Mouse (Mus musculus): Measurements from ENCODE around the gene Gm49384. TPM values are rescaled to one million over a fixed set of nuclear protein-coding genes. Genes with fewer than 3 reads are reported as not detected.

Gene Gm49384
- polyA plus RNA-seq, 1 experiment = 14.2 TPM

- peaks cover 78% of the 10 kb centered on the region for H3K79me2 ChIP-seq (ENCODE audit: control insufficient read depth, insufficient read depth)
- no peak overlapping the region for H3ac ChIP-seq (ENCODE audit: control insufficient read depth, insufficient read length, low read depth)
- H3K36me3 ChIP-seq (ENCODE audit: control insufficient read depth, insufficient read depth) = peaks cover 56% of the 10 kb centered on the region
- H3K79me3 ChIP-seq (ENCODE audit: low read depth) = peaks cover 49% of the 10 kb centered on the region
- no peak for TF ChIP-seq CTCF (IDR thresholded peaks at IDR 0.05; ENCODE audit: control insufficient read depth, insufficient read depth, insufficient read length)
- TF ChIP-seq MYOD1 (IDR thresholded peaks at IDR 0.05; ENCODE audit: control insufficient read depth, insufficient read length, low read depth) = no peak
- TF ChIP-seq MYOG (IDR thresholded peaks at IDR 0.05; ENCODE audit: control insufficient read depth, extremely low read depth, insufficient read length) = no peak
- no peak for TF ChIP-seq MAX (IDR thresholded peaks at IDR 0.05)
- TF ChIP-seq FOSL1 (IDR thresholded peaks at IDR 0.05; ENCODE audit: insufficient read depth, low read length, poor library complexity, severe bottlenecking) = no peak
- TF ChIP-seq CEBPB (IDR thresholded peaks at IDR 0.05; ENCODE audit: low read depth) = no peak
- no peak for TF ChIP-seq USF1 (IDR thresholded peaks at IDR 0.05; ENCODE audit: low read depth)
- no peaks in the 10 kb centered on the region for H3K27me3 ChIP-seq (ENCODE audit: control insufficient read depth, insufficient read depth, insufficient read length)
- no peak overlapping the region for H3K4me3 ChIP-seq (ENCODE audit: insufficient read depth, poor library complexity, severe bottlenecking)
Observed at GRCm38 (mm10) chr12:69192637-69193036, 11.4 kb downstream of the Gm49384 start.

- no peak overlapping the region for H3ac ChIP-seq (ENCODE audit: control insufficient read depth, insufficient read length, low read depth)
- TF ChIP-seq USF1 (IDR thresholded peaks at IDR 0.05; ENCODE audit: low read depth) = no peak
- no peak for TF ChIP-seq MAX (IDR thresholded peaks at IDR 0.05)
- TF ChIP-seq FOSL1 (IDR thresholded peaks at IDR 0.05; ENCODE audit: insufficient read depth, low read length, poor library complexity, severe bottlenecking) = no peak
- no peak for TF ChIP-seq CTCF (IDR thresholded peaks at IDR 0.05; ENCODE audit: control insufficient read depth, insufficient read depth, insufficient read length)
- TF ChIP-seq MYOD1 (IDR thresholded peaks at IDR 0.05; ENCODE audit: control insufficient read depth, insufficient read length, low read depth) = no peak
- TF ChIP-seq MYOG (IDR thresholded peaks at IDR 0.05; ENCODE audit: control insufficient read depth, extremely low read depth, insufficient read length) = no peak
- no peak for TF ChIP-seq CEBPB (IDR thresholded peaks at IDR 0.05; ENCODE audit: low read depth)
- H3K27me3 ChIP-seq (ENCODE audit: control insufficient read depth, insufficient read depth, insufficient read length) = no peaks in the 10 kb centered on the region
- H3K36me3 ChIP-seq (ENCODE audit: control insufficient read depth, insufficient read depth) = peaks cover 66% of the 10 kb centered on the region
- H3K79me3 ChIP-seq (ENCODE audit: low read depth) = peaks cover 55% of the 10 kb centered on the region
- peaks cover 78% of the 10 kb centered on the region for H3K79me2 ChIP-seq (ENCODE audit: control insufficient read depth, insufficient read depth)
- no peak overlapping the region for H3K4me3 ChIP-seq (ENCODE audit: insufficient read depth, poor library complexity, severe bottlenecking)
Observed at GRCm38 (mm10) chr12:69191396-69191795, 12.7 kb downstream of the Gm49384 start.

GRCm38 (mm10) chr12:69190522-69190921 is 13.5 kb downstream of the Gm49384 start:
- TF ChIP-seq CTCF (IDR thresholded peaks at IDR 0.05; ENCODE audit: control insufficient read depth, insufficient read depth, insufficient read length) (no peak), FOSL1 (IDR thresholded peaks at IDR 0.05; ENCODE audit: insufficient read depth, low read length, poor library complexity, severe bottlenecking) (no peak), USF1 (IDR thresholded peaks at IDR 0.05; ENCODE audit: low read depth) (no peak), CEBPB (IDR thresholded peaks at IDR 0.05; ENCODE audit: low read depth) (no peak), MYOG (IDR thresholded peaks at IDR 0.05; ENCODE audit: control insufficient read depth, extremely low read depth, insufficient read length) (no peak)
- H3K79me3 ChIP-seq (ENCODE audit: low read depth) = peaks cover 53% of the 10 kb centered on the region
- no peak overlapping the region for H3ac ChIP-seq (ENCODE audit: control insufficient read depth, insufficient read length, low read depth)
- H3K79me2 ChIP-seq (ENCODE audit: control insufficient read depth, insufficient read depth) = peaks cover 78% of the 10 kb centered on the region
- peaks cover 73% of the 10 kb centered on the region for H3K36me3 ChIP-seq (ENCODE audit: control insufficient read depth, insufficient read depth)
- H3K27me3 ChIP-seq (ENCODE audit: control insufficient read depth, insufficient read depth, insufficient read length) = no peaks in the 10 kb centered on the region
- no peak overlapping the region for H3K4me3 ChIP-seq (ENCODE audit: insufficient read depth, poor library complexity, severe bottlenecking)

GRCm38 (mm10) chr12:69190074-69190473 is 14.0 kb downstream of the Gm49384 start:
- no peak for TF ChIP-seq MYOD1 (IDR thresholded peaks at IDR 0.05; ENCODE audit: control insufficient read depth, insufficient read length, low read depth)
- no peak for TF ChIP-seq CEBPB (IDR thresholded peaks at IDR 0.05; ENCODE audit: low read depth)
- peaks cover 78% of the 10 kb centered on the region for H3K36me3 ChIP-seq (ENCODE audit: control insufficient read depth, insufficient read depth)
- peaks cover 54% of the 10 kb centered on the region for H3K79me3 ChIP-seq (ENCODE audit: low read depth)
- peaks cover 78% of the 10 kb centered on the region for H3K79me2 ChIP-seq (ENCODE audit: control insufficient read depth, insufficient read depth)
- H3K4me3 ChIP-seq (ENCODE audit: insufficient read depth, poor library complexity, severe bottlenecking) = no peak overlapping the region
- no peak overlapping the region for H3ac ChIP-seq (ENCODE audit: control insufficient read depth, insufficient read length, low read depth)
- no peaks in the 10 kb centered on the region for H3K27me3 ChIP-seq (ENCODE audit: control insufficient read depth, insufficient read depth, insufficient read length)

- peaks cover 42% of the 10 kb centered on the region for H3K79me3 ChIP-seq (ENCODE audit: low read depth)
- H3K79me2 ChIP-seq (ENCODE audit: control insufficient read depth, insufficient read depth) = peaks cover 82% of the 10 kb centered on the region
- H3K36me3 ChIP-seq (ENCODE audit: control insufficient read depth, insufficient read depth) = peaks cover 68% of the 10 kb centered on the region
- H3K4me3 ChIP-seq (ENCODE audit: insufficient read depth, poor library complexity, severe bottlenecking) = no peak overlapping the region
- no peak overlapping the region for H3ac ChIP-seq (ENCODE audit: control insufficient read depth, insufficient read length, low read depth)
- TF ChIP-seq CTCF (IDR thresholded peaks at IDR 0.05; ENCODE audit: control insufficient read depth, insufficient read depth, insufficient read length) = no peak
- TF ChIP-seq FOSL1 (IDR thresholded peaks at IDR 0.05; ENCODE audit: insufficient read depth, low read length, poor library complexity, severe bottlenecking) = no peak
- no peak for TF ChIP-seq MYOG (IDR thresholded peaks at IDR 0.05; ENCODE audit: control insufficient read depth, extremely low read depth, insufficient read length)
- no peak for TF ChIP-seq USF1 (IDR thresholded peaks at IDR 0.05; ENCODE audit: low read depth)
- no peak for TF ChIP-seq MYOD1 (IDR thresholded peaks at IDR 0.05; ENCODE audit: control insufficient read depth, insufficient read length, low read depth)
- TF ChIP-seq CEBPB (IDR thresholded peaks at IDR 0.05; ENCODE audit: low read depth) = no peak
- no peak for TF ChIP-seq MAX (IDR thresholded peaks at IDR 0.05)
- no peaks in the 10 kb centered on the region for H3K27me3 ChIP-seq (ENCODE audit: control insufficient read depth, insufficient read depth, insufficient read length)
Observed at GRCm38 (mm10) chr12:69186811-69187471, 17.1 kb downstream of the Gm49384 start.

- TF ChIP-seq CEBPB (IDR thresholded peaks at IDR 0.05; ENCODE audit: low read depth) = no peak
- TF ChIP-seq MYOG (IDR thresholded peaks at IDR 0.05; ENCODE audit: control insufficient read depth, extremely low read depth, insufficient read length) = no peak
- TF ChIP-seq FOSL1 (IDR thresholded peaks at IDR 0.05; ENCODE audit: insufficient read depth, low read length, poor library complexity, severe bottlenecking) = no peak
- TF ChIP-seq USF1 (IDR thresholded peaks at IDR 0.05; ENCODE audit: low read depth) = no peak
- no peak for TF ChIP-seq MYOD1 (IDR thresholded peaks at IDR 0.05; ENCODE audit: control insufficient read depth, insufficient read length, low read depth)
- TF ChIP-seq MAX (IDR thresholded peaks at IDR 0.05) = no peak
- no peak for TF ChIP-seq CTCF (IDR thresholded peaks at IDR 0.05; ENCODE audit: control insufficient read depth, insufficient read depth, insufficient read length)
- no peak overlapping the region for H3ac ChIP-seq (ENCODE audit: control insufficient read depth, insufficient read length, low read depth)
- H3K4me3 ChIP-seq (ENCODE audit: insufficient read depth, poor library complexity, severe bottlenecking) = peak overlapping the region; percentile 81
- peaks cover 44% of the 10 kb centered on the region for H3K79me3 ChIP-seq (ENCODE audit: low read depth)
- peaks cover 65% of the 10 kb centered on the region for H3K36me3 ChIP-seq (ENCODE audit: control insufficient read depth, insufficient read depth)
- H3K27me3 ChIP-seq (ENCODE audit: control insufficient read depth, insufficient read depth, insufficient read length) = no peaks in the 10 kb centered on the region
- peaks cover 82% of the 10 kb centered on the region for H3K79me2 ChIP-seq (ENCODE audit: control insufficient read depth, insufficient read depth)
Observed at GRCm38 (mm10) chr12:69185371-69185770, 18.7 kb downstream of the Gm49384 start.

All from C2C12 (cell line).